Mouse (Mus musculus): ENCODE data around the gene Lmo2.

GRCm38 (mm10) chr2:103977216-103977615 is 19.4 kb downstream of the Lmo2 start:
- TF ChIP-seq CTCF (conservative IDR thresholded peaks at IDR 0.05; ENCODE audit: low read length), result no peak
- TF ChIP-seq POU5F1 (IDR thresholded peaks at IDR 0.05; ENCODE audit: borderline replicate concordance, low read length), result no peak
- no peak for TF ChIP-seq NANOG (IDR thresholded peaks at IDR 0.05; ENCODE audit: borderline replicate concordance, low read length)

Data from E14TG2a.4 (cell line).